Mouse (Mus musculus) intestine, embryonic 15.5 days (tissue): Measurements from ENCODE around the gene Vwc2l. TPM values are rescaled to one million over a fixed set of nuclear protein-coding genes. Genes with fewer than 3 reads are reported as not detected.

Experiments used
- ATAC-seq: fragments of 200-750 bp; cut with Nextera tagmentation; 2 replicates; pipeline ENCODE4 v1.8.0; 2017; ENCODE audit warnings: moderate TSS enrichment, moderate library complexity
- H3K27ac ChIP-seq: fragments of 300-500 bp; sonication (generic); 2 replicates; pipeline ENCODE4 v1.5.1; 2015; ENCODE audit warnings: mild to moderate bottlenecking, inconsistent platforms
- H3K27me3 ChIP-seq: fragments of 300-500 bp; sonication (generic); replicated peaks from 2 replicates; pipeline ENCODE4 v1.6.1; 2015; ENCODE audit warnings: inconsistent platforms
- H3K36me3 ChIP-seq: fragments of 300-500 bp; sonication (generic); 2 replicates; pipeline ENCODE4 v1.6.1; 2015; ENCODE audit warnings: inconsistent platforms
- H3K4me1 ChIP-seq: fragments of 300-500 bp; sonication (generic); replicated peaks from 2 replicates; pipeline ENCODE4 v1.6.1; 2015; ENCODE audit warnings: inconsistent platforms
- H3K4me2 ChIP-seq: fragments of 300-500 bp; sonication (generic); replicated peaks from 2 replicates; pipeline ENCODE4 v1.6.1; 2015; ENCODE audit warnings: mild to moderate bottlenecking, inconsistent platforms
- H3K4me3 ChIP-seq: fragments of 300-500 bp; sonication (generic); replicated peaks from 2 replicates; pipeline ENCODE4 v1.5.1; 2015; ENCODE audit warnings: inconsistent platforms
- H3K9ac ChIP-seq: fragments of 300-500 bp; sonication (generic); 2 replicates; pipeline ENCODE4 v1.6.1; 2015; ENCODE audit warnings: inconsistent platforms
- H3K9me3 ChIP-seq: fragments of 300-500 bp; sonication (generic); 2 replicates; pipeline ENCODE4 v1.6.1; 2016; ENCODE audit warnings: inconsistent platforms
- WGBS: fragments of 180-500 bp; shearing (Covaris S2); methylation state at CpG from one replicate; pipeline ENCODE4 v1.1.7; 2015; 5-methylcytosine and 5-hydroxymethylcytosine counted together
- polyA plus RNA-seq: library from polyadenylated mRNA; unstranded; fragments of >200 nt; fragmentation: Nextera tagmentation; extraction: Ambion mirVana; gene quantifications from 2 replicates; pipeline ENCODE4 v1.2.1, GENCODE M21; 2015

Gene Vwc2l
- polyA plus RNA-seq, 1 experiment from 2014 or later, result 0.31 TPM

- H3K27ac ChIP-seq, result no peak overlapping the region
- no peaks in the 10 kb centered on the region for H3K9me3 ChIP-seq
- H3K4me2 ChIP-seq, result no peak overlapping the region
- no peak overlapping the region for H3K9ac ChIP-seq
- H3K27me3 ChIP-seq, result no peaks in the 10 kb centered on the region
- H3K4me3 ChIP-seq, result no peak overlapping the region
- ATAC-seq, result no peak; the same call in 1 of the 2 replicates
- no peaks in the 10 kb centered on the region for H3K4me1 ChIP-seq
- 81% methylated on average over 2 of the region's 2 CpGs for WGBS
- no peaks in the 10 kb centered on the region for H3K36me3 ChIP-seq
These were observed 192.9 kb downstream of the Vwc2l start for GRCm38 (mm10) chr1:70918173-70919036.

GRCm38 (mm10) chr1:70933016-70933415, 207.5 kb downstream of the Vwc2l start:
- Histone ChIP-seq H3K27me3 (no peaks in the 10 kb centered on the region), H3K4me1 (no peaks in the 10 kb centered on the region), H3K27ac (no peak overlapping the region), H3K4me3 (no peak overlapping the region), H3K9ac (no peak overlapping the region), H3K9me3 (no peaks in the 10 kb centered on the region), H3K4me2 (no peak overlapping the region), H3K36me3 (no peaks in the 10 kb centered on the region)
- no peak for ATAC-seq
- 95% methylated on average over 4 of the region's 4 CpGs for WGBS
